Mouse (Mus musculus): Measurements from ENCODE around the gene Hist1h3e.
"Not testable (repeated sequence)": the region's sequence is repeated elsewhere in the genome, so short reads cannot be mapped to it uniquely, and the experiment has no call there.

Gene Hist1h3e

DNA sequence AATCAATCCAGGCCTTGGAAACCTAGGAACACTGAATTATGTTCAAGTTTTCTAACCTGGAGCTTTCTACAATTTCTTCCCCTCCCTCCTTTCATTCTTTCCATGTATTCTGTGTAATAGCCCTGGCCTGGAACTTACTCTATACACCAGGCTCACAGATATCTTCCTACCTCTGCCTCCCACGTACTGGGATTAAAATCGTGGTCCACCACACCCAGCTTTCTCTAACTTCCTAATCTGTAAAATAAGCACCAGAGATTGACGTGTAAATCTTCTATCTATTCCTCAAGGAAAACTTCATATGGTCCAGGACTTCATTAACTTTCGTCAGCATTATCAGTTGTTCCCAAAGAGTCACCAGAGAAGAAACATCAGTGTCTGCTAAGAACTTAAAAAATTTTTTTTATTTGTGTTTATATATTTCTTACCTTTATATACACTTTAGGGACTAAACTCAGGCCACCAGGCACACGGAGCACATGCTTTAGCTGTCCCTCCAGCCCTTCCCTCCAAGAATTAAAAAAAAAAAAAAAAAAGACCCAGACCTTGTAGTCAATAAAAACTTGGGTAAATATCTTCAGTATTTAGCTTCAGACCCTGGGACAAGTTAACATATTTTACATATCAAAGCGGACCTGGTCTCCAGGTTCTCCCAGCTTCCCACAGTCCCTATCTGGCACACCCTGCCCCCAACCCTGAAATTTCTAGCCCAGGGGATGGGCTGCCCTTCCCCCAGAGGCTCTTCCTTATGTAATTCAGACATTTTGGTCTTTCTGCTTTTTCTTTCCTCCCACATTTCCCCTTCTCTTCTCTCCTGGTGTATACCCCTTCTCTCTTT lies 20.3 kb upstream of the Hist1h3e start:
- DNase-seq = no peak

DNA sequence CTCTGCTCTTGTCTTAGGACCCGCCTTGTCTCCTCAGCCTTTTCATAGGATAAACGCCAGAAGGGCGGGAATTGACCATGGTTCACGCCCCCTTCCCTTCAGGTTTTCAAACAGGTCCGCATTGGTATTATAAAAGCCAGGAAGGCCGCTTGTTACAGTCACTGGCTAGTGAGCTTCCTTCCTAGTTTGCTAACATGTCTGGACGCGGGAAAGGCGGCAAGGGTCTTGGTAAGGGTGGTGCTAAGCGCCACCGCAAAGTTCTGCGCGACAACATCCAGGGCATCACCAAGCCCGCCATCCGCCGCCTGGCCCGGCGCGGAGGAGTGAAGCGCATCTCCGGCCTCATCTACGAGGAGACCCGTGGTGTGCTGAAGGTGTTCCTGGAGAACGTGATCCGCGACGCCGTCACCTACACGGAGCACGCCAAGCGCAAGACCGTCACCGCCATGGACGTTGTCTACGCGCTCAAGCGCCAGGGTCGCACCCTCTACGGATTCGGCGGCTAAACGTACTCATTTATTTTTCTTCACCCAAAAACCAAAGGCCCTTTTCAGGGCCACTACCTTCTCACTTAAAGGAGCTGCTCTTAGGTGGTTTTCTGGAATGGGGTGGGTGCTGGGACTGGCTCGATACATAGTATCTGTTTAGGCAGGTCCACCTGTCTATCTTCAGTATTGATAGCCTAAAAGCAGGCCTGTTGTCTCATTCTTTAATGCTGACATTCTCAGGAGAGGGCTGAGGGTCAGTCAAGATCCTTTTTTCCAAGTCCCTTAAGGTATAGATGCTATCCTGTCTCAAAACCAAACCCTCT lies 19.4 kb upstream of the Hist1h3e start, which contains the start of gene Hist1h4d:
Hist1h4d (plus strand) TSS at position 191 of the 811 bp plus-strand sequence.
- DNase-seq = peak; percentile 95

DNA sequence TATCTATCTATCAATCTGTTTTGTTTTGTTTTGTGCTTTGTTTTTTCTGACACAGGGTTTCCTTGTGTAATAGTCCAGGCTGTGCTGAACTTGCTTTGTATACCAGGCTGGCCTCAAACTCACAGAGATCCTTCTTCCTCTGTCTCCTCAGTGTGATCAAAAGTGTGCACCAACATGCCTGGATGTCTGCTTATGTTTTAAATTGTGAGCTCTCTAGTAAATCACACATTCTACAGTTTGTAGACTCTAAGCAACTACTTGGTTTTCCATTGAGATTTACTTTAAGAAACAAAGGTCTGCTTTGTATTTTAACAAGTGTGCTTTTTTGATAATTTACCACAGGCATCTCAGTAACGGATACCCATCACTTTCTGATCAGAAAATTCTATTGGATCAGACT lies 15.7 kb upstream of the Hist1h3e start:
- DNase-seq = no peak

DNA sequence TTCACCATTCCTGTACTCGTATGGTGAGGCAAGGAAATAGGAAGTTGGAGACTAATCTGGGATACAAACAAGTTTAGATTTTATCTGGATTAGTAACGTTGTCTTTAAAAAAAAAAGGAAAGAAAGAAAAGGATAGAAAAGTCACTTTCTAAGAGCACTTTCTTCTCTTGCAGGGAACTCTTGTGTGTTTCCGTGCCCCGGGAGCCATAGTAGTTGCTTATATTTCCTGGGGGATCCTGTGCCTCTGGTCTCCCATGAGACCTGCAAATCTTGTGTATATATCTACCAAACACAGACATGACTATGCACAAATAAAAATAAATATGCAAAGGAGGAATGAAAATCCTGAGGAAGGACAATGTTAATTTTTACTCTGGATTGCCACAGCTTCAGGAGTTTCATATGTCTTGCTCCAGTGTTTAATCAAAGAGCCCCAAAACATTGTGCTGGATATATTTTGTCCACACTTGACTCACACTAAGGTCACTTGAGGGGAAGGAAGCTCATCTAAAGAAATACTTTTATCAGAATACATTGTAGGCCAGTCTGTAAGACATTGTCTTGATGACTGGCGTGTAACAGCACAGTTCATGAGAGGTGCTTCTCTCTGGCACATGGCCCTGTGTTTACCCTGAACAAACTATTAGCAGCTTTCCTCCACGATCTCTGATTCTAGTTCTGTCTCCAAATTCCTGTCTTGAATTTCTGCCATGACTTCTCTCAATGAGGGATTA lies 14.9 kb upstream of the Hist1h3e start:
- no peak for DNase-seq

DNA sequence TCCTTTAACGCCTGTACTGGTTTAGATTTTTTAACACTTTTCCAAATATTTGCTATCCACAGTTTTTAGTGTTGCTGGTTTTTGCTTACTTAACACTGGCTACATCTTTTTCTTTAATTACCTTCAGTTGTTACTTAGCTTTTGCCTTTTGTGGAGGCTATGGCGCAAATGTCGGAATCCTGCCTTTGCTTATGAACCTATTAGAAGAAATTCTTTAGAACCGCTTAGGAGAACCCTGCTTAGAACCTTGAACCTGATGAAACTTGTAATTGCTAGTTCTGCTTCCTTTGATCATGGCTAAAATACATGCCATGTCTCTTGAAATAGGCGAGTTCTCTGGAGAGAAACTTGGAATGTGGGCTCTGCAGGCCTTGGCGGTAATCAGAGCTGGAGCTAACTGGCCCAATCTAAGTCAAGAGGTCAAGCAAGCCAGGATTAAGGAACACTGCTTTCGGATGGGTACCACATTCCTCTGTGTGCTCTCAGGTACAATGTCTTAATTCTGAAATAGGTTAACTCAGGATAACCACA lies 14.2 kb upstream of the Hist1h3e start:
- no peak for DNase-seq

DNA sequence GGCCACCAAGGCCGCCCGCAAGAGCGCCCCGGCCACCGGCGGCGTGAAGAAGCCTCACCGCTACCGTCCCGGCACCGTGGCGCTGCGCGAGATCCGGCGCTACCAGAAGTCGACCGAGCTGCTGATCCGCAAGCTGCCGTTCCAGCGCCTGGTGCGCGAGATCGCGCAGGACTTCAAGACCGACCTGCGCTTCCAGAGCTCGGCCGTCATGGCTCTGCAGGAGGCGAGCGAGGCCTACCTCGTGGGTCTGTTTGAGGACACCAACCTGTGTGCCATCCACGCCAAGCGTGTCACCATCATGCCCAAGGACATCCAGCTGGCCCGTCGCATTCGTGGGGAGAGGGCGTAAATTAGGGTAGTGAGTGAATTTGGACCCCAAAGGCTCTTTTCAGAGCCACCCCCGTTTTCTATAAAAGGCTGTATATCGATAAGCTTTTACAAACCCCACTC lies 13.7 kb upstream of the Hist1h3e start:
- DNase-seq = not testable (repeated sequence)

DNA sequence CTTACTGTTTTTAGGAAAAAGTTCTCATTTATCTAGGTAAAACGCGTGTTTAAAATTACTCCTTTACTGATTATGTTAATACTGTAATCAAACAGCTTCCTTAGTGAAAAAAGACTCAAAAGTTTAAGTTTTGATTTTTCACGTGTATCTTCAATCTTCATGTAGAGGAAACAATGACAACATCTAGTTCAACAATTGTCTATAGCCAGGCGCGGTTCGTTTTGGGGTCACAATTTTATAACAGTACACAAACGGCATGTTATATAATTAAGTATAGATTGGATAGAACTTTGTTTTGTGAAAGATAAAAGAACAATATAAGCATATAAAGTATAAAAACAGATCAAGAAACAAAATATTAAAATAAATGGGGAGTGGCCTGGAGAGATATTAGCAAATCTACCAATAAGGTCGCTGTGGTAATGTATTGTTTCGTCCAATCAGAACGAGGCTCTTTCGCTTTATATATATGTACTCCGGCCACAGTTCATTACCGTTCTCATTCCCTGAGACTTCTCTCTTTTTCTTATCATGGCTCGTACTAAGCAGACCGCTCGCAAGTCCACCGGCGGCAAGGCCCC lies 13.2 kb upstream of the Hist1h3e start, which contains the start of gene Hist1h3d:
Hist1h3d (plus strand) TSS at position 493 of the 581 bp plus-strand sequence.
- DNase-seq = peak; percentile 60

DNA sequence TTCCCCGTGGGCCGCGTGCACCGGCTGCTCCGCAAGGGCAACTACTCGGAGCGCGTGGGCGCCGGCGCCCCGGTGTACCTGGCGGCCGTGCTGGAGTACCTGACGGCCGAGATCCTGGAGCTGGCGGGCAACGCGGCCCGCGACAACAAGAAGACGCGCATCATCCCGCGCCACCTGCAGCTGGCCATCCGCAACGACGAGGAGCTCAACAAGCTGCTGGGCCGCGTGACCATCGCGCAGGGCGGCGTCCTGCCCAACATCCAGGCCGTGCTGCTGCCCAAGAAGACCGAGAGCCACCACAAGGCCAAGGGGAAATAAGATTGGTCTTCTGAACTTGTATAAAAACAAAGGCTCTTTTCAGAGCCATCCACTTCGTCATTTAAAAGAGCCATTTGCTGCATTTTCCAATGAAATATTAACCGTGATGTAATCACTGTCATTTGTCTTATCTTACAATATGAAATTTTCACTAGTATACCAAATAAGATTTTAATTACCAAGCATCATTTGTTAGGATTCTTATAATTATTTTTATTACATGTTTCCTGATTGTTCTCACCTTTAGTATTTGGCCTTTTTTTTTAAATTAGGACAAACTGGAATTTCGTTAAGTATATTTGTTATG lies 12.5 kb upstream of the Hist1h3e start:
- DNase-seq = not testable (repeated sequence)

DNA sequence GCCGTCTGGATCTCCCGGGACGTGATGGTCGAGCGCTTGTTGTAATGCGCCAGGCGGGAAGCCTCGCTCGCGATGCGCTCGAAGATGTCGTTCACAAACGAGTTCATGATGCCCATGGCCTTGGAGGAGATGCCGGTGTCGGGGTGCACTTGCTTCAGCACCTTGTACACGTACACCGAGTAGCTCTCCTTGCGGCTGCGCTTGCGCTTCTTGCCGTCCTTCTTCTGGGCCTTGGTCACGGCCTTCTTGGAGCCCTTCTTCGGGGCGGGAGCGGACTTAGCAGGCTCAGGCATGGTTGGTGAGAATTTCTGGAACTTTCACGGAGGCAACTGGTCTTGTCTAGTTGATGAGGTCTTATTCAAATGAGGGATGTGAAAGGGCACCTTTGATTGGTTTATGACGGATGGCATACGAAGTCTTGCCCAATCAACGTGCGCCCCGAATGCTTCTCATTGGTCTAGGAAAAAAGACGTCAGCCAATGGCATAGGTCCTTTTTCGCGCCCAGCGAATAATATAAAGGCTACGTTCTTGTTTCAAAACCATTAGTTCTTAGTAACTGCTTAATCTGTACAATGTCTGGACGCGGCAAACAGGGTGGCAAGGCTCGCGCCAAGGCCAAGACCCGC lies 11.8 kb upstream of the Hist1h3e start, which contains the start of the genes Hist1h2bf and Hist1h2ad:
Hist1h2bf (minus strand) TSS at position 299 of the 627 bp plus-strand sequence.
Hist1h2ad (plus strand) TSS at position 484 of the 627 bp plus-strand sequence.
- DNase-seq = peak; percentile 88

DNA sequence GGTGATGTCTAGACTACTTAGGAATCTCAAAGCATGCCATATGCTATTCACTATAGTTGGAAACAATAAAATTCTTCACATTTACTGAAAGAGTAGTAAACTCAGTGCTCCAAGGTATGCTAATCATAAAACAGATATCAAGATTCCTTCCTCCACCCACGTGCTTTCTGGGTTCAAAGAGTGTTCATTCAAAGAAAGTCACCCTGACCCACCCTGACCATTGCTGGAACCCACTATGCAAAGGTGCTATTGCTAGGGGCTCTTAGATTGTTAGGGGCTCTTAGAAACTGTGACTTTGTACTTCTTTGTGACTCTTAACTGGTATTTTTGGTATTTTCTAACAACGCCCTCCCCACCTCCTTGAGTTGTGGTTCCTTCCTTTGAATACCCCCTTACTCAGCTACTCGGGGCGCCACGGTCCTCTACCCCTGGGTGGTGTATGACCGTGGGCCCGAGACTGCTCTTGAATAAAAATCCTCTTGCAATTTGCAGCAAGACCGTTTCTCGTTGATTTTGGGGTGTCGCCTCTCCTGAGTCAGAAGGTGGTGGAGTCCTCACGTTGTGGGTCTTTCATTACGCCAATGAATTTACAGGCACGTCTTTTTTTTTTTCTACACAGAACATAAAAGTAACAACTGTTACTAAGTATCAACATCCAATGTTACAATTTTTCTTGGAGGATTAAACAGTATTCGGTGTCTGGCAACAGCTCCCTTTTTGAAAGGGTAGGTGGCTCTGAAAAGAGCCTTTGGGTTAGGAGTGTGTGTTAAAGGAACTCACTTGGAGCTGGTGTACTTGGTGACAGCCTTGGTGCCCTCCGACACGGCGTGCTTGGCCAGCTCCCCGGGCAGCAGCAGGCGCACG lies 11.1 kb upstream of the Hist1h3e start:
- not testable (repeated sequence) for DNase-seq

DNA sequence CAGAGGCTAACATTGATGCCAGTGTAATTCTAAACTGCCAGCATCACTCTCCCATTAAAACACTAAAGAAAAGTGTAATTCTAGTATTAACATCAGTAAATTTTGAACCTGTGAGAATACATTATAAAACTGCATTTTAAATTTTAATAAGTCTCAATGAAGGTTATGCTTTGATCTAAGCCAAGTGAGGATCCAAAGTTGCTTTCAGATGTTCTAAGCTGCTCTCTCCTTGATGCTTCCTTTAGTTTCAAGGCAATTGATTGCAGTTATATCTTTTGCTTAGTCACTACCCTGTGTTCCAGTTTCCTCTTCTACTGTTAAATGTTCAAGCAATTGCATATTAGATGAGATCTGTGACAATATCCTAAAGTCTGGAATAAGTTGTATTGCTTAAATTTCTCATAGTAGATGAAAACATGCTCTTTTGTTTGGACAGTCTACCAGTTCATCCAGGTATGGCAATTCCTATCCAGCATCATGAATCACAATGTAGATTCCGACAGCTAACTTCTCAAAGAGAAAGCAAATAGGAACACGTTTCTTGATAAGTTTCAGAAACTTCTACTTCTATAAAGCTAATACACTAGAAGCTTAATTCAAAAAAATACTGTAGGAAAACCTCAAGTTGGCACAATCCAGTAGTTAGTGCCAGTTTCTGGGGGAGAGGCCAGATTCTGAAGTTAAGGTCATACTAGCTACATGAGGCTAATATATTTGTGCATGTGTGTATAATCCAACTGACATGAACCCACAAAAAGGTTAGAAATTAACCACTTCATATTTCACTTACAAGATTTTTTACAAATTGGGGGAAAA lies 10.3 kb upstream of the Hist1h3e start:
- no peak for DNase-seq

DNA sequence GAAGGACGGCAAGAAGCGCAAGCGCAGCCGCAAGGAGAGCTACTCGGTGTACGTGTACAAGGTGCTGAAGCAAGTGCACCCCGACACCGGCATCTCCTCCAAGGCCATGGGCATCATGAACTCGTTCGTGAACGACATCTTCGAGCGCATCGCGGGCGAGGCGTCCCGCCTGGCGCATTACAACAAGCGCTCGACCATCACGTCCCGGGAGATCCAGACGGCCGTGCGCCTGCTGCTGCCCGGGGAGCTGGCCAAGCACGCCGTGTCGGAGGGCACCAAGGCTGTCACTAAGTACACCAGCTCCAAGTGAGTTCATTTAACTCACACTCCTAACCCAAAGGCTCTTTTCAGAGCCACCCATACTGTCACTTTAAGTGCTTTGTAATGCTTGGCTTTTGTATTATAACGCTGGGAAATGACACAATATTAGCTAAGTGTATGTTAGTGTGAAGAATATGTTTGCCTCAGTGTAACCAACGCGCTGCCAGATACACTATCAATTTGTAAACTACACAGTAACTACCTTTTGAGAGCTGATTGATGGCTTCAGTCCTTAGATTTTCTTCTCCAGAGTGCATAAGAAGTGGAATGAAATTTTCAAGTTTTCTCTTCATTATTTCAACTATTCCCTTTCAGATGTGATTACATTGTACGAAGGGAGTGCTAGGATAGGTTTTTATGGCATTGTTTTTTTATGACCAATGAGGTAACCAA lies 9.5 kb upstream of the Hist1h3e start:
- not testable (repeated sequence) for DNase-seq

DNA sequence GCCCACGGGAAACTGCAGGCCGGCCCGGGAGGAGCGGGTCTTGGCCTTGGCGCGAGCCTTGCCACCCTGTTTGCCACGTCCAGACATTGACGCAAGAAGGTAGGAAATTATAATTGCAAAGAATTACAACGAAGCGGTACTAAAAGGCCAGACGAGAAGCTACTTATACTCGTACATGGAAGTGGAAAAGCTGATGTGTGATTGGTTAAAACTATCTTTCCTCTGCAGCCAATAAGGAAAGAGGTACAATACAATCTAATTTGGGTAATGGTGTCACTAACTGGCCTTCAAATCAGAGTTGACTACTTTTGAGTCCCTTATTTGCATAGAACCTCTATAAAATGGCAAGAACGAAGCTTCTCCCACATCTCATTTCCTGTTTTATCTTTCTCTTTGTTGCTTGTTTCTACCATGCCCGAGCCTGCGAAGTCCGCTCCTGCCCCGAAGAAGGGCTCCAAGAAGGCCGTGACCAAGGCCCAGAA lies 8.9 kb upstream of the Hist1h3e start, which contains the start of the genes Hist1h2ae and Hist1h2bg:
Hist1h2ae (minus strand) TSS at position 199 of the 482 bp plus-strand sequence.
Hist1h2bg (plus strand) TSS at position 375 of the 482 bp plus-strand sequence.
- peak; percentile 80 for DNase-seq

DNA sequence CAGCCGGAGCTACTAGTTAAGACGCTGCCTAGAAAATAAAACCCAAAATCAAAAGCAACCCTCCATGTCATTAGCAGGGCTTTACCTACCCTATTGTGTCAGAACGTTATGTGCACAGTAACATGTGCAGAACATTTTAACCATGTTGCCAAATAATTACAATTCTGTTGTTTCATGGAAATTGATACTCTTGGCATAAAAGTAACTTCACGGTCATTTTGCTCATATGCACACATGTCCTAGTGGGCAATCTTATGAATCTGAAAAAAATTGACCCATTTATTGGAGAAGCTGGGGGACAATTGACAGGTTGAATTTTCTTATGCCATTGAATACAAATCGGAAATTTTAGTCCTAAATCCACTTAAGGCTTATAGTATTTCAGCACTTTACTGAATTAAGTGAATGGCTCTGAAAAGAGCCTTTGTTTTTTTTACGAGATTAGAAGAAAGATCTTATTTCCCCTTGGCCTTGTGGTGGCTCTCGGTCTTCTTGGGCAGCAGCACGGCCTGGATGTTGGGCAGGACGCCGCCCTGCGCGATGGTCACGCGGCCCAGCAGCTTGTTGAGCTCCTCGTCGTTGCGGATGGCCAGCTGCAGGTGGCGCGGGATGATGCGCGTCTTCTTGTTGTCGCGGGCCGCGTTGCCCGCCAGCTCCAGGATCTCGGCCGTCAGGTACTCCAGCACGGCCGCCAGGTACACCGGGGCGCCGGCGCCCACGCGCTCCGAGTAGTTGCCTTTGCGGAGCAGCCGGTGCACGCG lies 8.3 kb upstream of the Hist1h3e start:
- DNase-seq = not testable (repeated sequence)

DNA sequence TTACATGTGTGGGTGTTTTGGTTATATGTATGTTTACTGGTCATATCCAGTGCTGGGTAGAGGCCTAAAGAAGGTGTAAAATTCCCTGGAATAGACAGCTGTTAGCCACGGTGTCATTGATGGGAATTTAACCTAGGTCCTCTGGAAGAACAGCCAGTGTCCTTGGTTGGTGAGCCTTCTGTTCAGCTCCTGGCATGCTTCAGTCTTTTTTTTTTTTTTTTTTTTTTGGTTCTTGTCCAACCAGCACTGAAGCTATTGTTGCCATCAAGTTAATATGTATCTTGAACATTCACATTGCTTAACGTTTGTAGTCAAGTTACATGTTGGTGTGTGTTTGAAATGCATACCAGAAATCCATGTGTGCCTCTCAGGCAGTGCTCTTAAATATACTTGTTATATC lies 2.3 kb upstream of the Hist1h3e start:
- no peak for DNase-seq

DNA sequence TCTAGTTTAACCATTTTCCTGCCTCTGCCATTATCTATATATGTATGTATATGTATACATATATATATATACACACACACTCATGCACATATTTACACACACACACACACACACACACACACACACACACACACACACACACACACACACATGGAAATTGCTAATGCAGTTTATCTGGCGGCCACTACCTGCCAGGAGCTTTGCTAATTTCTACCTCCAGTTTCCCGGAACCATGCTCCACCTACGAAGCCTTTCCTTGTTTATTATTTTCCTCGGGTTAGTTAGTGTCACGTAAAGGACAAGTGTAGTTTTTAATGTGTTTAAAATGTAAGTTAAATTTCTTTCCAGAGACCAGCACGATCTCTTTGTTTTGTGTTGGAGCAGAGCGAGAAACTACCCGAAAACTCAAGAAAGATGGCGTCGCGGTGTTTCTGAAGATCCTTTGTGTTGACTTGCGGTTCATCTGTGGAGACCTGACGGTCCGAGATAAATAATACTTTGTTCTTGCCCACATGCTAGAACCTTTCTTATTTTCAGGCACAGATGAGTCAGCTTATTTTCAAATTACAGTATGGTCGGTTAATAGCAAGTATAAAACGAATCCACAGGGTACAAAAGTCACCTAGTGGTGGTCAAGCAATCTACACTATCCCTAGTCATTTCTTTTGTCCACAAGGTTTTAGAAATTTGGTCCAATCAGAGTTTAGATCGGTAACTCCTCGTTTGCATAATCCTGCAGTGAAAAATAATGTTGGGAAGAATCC lies 712 bp upstream of the Hist1h3e start:
- DNase-seq = no peak

DNA sequence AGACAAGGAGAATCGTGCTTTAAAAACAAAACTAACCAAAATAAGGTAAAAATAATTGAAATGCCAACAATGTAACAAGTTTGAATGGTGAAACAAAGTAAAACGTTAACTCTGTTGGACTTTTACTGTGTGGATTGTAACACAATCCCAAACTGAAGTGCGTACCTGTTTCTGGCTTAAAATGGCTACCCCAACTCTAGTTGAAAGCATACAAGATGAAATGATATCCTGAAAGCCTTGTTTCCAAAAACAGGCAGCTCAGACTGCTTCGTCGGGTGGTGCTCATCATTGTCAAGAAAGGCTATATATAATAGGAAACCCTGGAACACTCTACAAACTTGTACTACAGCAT lies 662 bp downstream of the Hist1h3e start:
- not testable (repeated sequence) for DNase-seq
